Mouse (Mus musculus): ENCODE measurements around the gene Lemd1.

Lemd1 gene

DNA sequence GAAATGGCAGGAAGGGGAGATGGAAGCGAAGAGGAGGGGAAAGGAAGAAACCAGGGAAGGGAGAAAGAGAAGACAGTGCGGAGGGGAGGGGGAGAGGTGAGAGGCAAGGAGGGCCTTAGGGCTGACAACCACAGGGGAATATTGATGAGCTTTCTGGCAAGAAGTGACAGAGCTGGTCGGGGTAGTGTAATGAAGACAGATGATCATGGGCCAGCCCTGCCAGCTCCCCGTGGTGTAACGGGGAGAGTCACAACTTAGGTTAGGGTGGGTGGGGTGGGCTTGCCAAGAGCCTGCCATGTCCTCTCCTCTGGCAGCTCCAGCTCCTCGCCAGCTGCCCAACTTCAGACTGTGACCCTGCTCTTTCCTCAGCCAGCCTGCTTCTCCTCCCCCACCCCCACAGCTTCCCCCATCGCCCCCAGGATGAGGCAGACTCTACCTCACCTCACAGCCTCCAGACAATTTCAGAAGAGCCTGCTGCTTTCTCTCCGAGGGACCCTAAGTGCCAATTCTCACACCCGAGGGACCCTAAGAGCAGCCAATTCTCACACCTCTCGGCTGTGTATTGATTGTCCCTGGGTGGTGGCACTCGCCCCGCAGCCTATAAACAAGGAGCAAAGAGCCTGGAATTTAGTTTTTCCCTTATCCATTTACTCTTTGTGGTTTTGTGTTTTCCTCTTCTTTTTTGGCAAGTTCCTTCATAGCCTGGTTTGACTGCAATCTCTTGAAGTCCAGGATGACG is 26.3 kb upstream of the Lemd1 start:
- DNase-seq (ENCODE audit: low read depth, low spot score), result no peak

DNA sequence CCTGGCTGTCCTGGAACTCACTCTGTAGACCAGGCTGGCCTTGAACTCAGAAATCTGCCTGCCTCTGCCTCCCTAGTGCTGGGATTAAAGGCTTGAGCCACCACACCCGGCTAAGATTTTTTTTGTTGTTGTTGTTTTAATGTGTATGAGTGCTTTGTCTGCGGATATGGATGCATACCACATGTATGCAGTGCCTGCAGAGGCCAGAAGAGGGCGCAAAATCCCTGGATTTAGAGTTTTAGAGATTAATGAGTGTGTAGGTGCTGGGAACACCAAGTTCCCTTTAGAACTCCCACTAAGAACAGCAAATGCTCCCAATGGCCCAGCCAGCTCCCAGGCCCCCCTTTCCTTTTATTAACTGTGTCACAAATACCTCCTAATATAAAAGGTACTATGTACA is 25.4 kb upstream of the Lemd1 start:
- DNase-seq (ENCODE audit: low read depth, low spot score), result peak; percentile 83

DNA sequence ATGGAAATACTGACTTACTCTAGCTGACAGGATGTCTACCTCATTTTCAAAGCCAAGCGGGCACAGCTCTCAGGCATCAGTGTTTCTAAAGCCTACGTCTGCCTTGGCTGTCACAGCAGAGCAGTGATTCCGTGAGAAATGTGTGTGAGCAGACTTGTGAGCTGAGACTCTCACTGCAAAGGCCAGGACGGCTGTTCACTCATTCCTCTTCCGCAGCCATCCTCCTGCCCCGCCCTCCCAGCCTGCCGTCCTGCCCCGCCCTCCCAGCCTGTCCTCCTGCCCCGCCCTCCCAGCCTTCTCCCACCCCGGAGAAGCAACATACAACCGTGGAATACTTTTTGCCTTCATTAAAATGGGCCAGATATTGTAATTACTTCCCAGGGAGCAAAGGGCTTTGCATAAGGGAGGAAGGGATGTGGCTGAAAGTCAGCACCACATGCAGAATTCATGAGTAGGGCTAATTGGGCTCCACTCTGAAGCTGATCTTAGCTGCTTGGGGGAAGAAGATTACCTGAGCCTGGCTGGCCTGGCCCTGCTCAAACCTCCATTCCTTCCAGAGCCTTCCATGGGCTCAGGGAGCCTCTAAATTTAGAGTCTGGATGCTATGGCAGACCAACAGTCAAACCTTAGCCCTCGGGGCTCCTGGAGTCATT is 23.0 kb upstream of the Lemd1 start:
- no peak for DNase-seq (ENCODE audit: low read depth, low spot score)

DNA sequence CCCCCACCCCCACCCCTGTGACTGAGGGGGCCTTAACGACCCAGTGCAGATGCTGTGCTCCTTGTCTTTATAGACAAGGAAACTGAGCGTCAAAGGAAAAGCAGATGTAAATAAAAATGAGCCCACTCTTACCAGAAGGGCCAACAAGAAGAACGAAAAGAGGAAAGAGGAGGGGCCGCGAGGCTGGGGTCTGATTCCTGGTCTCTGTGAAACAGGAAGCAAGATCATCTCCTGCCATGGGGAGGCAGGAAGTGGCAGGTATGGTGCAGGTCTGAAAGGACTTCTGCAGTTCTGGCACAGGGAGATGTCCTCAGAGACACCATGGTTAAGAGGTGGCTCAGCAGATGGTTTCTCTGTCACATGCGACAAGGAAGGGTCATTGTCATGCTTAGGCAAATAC is 20.5 kb upstream of the Lemd1 start:
- no peak for DNase-seq (ENCODE audit: low read depth, low spot score)

DNA sequence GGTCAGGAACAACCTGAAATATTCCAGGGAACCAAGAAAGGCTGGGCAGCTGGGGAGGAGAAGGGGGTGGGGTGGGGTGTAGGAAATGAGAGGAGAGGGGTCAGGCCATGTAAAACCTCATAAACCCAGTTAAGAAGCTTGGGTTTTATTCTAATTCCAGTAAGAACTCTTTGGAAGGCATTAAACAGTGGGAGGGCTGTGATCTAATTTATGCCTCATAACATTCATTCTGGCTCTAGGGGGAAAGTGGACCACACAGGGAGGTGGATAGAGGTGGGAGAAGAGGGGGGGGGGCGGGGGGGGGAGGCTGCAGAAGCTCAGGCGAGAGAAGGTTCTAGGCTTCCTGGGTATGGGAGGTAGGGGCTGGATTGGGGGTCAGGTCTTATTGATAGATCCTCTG is 19.6 kb upstream of the Lemd1 start:
- no peak for DNase-seq (ENCODE audit: low read depth, low spot score)

DNA sequence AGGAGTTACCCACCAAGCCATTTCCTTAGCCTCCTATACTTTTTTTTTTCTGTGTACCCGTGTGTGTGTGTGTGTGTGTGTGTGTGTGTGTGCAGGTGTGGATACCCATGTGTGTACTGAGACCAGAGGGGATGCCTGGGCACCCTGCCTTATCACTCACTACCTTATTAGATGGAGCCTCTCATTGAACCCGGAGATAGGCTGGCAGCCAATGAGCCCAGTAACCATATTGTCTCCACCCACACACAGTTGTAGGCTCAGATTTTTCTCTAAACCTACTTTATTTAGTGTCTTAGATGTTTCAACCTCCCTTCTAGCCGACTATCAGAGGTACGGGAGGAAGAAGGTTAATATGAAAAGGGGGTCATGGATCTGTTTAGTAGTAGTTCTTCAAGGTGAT is 4.9 kb upstream of the Lemd1 start:
- DNase-seq (ENCODE audit: low read depth, low spot score), result no peak

DNA sequence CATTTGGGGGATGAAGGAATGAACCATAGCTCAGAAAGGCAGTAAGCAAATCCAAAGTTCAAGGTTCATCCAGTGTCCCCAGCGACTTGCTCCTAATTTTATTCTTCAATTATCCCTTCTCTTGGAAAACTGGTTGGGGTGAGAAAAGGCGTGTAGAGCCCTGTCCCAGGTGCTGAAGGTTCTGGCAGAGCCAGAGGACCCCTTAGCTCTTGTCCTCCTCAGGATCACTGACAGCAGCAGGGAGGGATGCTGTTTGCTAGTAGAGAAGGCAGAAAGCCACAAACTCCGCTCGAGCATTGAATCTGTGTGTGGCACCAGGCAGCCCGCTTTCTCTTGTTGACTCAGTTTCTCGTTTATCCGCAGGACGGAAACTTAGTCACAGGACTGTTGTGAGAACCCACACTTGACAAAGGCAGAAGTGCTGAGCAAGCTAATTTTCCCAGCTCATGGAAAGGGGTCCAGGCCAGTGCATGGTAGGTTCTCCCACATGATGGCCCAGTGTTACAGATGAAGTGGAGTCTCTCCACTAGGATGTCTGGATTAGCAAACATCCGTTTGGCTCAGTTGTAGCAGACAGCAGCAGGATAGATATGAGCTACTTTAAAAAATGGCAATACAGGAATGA is 2.7 kb upstream of the Lemd1 start:
- DNase-seq (ENCODE audit: low read depth, low spot score), result peak; percentile 63

DNA sequence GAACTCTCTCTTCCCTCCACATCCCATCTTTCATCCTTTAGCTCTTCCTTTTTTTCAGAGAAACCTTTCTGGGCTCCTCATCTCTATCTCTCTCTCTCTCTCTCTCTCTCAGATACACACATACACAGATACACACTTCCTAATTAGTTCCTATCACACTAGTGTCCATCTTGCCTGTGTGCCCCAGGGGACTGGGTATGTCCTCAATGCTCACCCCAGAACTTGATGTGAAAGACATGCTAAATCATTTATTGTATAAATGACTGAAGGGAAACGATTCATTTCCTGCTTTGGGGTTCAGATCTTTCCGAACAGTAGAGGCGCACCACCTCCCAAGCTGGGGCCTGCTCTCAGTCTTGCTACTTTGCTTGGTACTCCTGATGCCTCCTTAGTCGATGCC is 2.0 kb upstream of the Lemd1 start:
- no peak for DNase-seq (ENCODE audit: low read depth, low spot score)

DNA sequence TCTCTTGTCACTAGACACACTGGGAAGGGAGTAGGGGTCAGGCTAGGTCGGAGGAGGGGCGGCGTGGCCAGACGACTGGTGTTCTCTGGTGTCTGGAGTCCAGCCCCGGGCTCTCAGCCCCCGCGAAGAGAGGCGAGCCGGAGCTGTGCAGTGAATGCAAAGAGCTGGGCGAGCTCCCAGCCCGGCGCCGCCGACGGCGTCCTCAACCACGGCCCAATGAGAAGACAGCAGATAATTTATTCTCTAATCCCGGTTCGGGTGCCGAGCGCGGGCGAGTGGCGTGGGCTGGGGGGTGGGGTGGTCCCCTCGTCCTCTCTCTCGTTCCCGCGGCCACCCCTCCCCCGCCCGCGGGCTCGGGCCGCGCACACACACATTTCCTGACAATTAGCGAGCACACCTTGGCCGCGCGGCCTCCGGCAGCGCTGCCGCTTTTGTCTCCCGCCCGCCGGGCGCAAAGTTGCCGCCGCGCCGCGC is 1.2 kb upstream of the Lemd1 start:
- peak; percentile 81 for DNase-seq (ENCODE audit: low read depth, low spot score)

DNA sequence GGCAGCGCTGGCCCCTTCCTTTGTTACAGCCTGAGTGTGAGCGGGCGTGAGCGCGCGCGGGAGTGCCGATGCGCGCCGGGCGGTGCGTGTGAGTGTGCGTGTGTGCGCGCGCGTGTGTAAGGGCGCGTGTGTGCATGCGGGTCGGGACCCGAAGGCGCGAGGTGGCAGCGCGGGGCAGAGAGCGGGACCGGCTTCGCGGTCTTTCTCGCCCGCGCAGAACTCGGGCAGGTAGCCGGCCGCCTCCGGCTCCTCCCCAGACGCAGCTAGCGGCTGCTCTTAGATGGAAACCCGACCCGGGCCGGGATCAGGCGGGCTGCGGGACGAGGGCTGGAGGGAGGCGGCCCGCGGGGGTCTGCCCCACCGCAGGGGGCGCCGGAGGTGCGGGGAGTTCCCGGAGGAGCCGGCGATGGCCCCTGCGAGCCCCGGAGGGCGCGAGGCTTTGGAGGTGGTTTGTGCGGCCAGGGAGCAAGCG is 574 bp upstream of the Lemd1 start:
- DNase-seq (ENCODE audit: low read depth, low spot score), result peak; percentile 44

DNA sequence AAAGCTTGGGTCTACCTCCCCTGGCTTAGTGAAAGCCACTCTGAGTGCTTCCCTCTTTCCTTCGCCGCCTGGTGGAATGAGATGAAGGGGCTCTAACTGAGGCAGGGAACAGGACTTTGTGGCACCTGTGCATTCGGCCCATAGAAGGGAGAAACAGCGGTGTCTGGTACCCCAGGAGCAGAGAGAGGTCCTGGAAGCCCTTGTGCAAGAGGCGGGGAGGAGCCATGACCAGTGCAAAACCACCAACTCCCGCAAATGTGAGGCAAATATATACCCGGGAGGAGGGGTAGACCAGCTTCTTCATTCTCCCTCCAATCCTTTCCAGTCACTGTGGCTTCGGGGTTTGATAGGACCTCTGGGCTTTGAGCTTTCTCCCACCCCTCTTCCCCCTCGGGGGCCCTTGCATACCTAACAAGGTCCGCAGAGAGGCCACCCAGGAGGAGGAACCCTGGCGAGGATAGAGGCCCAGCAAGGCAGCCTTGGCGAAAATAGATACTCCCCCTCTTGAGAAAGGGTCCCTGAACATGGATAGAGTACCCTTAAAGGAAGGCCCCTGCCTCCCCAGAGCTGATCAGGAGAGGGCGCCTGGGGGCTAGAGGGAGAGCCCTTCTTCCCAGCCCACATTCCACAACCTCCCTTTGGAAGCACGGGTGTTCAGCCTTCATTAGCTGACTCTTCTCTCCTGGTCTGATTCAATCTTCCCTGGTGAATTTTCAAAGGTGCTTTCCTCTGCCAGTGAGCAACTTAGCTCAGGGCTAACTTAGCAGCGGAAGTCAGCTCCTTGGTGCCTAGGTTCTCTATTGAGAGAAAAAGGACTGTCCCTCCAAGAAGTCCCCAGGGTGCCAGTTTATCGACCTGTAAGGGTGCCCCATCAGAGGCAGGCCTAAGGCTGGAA is 802 bp downstream of the Lemd1 start:
- DNase-seq (ENCODE audit: low read depth, low spot score), result peak; percentile 81

DNA sequence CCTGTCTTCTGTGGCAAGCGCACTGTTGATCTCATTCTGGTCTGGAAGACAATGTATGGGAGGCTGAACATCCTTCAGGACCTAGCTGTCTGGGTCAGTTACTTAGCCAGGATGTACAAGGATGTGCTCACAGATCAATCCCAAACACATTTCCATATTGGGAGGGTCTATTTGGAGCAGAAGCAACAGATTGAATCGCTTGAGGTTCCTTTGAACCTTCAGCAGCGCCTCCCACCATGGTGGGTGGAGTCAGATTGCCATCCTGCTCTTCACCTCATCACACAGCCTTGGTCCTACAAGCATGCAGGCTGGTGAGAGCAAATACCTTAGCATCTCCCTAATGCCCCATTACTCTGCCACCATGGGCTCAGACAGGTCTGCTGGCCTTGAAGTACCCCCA is 2.6 kb downstream of the Lemd1 start:
- DNase-seq (ENCODE audit: low read depth, low spot score), result peak; percentile 87

DNA sequence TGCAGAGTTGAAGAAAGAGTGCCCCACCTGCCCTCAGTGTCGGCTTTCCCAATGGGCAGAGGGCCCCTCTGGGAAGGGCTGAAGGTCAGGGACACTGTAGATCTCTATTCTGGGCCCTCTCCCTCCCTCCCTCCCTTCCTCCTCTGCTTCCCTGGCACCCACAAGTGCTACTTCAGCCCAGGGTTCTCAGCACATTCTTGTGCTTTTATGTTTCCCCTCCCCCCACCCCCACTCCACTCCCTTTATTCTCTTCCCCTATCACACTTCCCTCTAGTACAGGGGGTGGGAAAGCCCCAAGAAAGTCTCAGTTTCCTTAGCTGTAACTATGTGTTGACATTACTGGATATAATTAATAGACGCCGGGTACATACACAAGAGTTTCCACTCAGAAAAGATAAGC is 3.4 kb downstream of the Lemd1 start:
- peak; percentile 48 for DNase-seq (ENCODE audit: low read depth, low spot score)

DNA sequence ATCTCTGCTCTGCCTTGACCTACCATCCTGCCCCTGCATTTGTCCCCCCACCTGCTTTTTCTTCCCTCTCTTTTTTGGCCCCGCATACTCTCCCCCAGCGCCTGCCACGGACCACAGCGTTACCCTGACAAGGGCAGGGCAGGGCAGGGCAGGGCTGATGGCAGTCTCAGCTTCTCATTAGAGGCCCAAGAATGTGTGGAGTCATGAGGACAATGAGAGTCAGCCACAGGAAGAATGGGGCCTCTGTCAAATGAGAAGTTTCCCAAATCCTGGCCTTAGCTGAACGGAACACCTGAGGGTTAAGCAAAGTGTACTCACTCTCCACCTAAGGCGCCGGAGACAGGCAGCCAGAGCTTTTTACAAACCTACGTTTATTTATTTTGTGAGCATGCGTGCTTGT is 3.9 kb downstream of the Lemd1 start:
- DNase-seq (ENCODE audit: low read depth, low spot score), result peak; percentile 50

DNA sequence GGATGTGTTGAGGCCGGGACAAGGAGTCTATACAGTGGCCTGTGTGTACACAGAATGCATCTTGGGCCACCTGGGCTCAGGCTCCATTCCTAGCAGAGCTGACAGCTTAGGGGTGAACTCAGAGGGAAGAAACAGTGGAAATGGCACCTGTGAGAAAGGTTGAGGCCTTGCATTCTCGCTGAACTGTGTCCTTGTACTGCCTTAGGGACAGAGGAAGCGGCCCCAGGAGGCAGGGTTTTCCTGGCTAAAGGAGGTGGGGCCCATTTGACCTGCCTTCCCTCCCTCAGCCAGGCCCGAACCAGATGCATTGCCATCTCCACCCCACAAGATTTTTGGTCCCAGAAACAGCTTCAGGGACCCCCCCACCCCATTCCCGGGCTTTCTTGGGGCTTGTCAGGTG is 4.5 kb downstream of the Lemd1 start:
- peak; percentile 63 for DNase-seq (ENCODE audit: low read depth, low spot score)

DNA sequence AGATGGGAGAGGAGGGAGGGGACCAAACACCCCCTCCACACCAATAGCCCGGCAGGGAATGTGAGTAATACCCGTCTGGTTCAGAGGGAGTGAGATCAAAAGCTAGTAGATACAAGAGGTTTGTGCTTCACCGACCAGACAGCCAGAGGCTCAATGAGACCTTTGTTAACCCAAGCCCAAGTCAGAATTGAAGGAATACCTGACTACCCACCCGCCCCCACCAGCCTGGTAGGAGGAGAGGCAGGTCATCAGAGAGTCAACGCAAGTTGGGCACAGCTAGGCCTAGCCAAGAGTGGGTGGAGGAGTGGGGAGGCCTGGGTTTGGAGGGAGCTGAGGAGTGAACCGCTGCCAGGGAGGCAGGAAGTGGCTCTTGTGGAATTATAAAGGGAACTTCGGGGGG is 5.1 kb downstream of the Lemd1 start:
- no peak for DNase-seq (ENCODE audit: low read depth, low spot score)

DNA sequence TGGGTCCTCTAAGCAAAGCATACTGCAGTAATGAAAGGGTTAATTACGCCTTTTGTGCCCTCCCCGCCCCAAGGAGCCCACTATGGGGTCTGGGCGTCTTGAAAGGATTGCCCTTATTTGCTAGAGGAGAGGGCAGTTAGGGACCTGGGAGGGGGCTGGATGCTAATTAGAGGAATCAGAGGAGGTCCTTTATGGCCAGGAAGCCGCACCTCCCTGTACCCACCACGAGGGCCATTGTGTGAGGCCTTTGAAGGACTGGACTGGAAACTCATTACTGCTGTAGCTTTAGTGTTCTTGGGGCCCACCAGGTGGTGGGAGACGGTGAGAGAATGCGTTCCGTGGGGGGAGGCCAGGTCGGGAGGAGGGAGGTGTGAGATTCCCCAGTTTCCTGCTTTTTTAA is 6.4 kb downstream of the Lemd1 start:
- DNase-seq (ENCODE audit: low read depth, low spot score), result peak; percentile 93

DNA sequence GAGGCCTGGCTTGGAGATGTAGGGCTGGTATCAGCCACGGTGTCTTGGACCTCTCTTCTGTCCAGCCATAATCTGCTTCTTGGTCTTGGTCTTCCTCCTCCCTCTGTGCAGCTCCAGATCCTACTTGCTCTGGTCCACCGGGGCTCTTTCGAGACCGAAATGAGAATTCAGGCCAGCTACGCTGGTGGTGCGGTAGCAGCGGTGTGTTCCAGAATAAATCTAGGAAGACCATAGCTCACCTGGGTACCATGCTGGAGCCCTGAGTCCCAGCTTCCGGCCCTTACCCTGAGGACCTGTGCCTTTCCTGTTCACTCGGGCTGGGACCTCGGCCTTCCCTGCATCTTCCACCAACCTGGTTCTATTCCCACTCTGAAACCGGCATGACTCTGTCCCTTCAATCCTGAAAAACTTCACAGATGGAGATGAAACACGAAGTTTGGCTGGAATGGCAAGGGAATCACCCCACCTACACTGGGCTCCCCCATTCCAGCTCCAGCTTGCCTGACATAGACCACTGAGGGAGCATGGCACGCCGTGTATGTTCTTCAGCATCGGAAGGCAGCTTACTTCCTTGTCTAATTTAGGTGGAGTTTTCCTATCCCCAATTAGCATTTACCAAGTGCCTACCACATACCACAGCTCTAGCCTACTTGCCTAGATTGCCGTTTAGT is 7.3 kb downstream of the Lemd1 start:
- no peak for DNase-seq (ENCODE audit: low read depth, low spot score)

DNA sequence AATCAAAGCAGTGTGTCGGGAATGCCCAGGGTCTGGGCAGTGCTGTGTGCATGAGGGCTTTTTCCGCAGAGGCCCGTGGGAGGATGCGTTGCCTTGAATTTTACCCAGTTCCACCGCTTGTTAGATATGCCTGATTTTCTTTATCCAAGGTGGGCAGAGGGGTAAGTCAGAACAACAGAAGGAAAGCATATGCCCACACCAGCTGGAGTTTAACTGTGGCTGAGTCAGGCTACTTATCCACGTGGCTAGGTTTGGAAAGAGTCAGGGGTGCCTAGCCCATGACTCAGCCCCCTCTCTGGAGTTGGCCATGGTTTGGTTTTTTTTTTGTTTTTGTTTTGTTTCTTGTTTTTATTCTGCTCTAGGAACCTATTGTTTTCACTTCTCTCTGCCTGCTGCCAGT is 8.0 kb downstream of the Lemd1 start:
- no peak for DNase-seq (ENCODE audit: low read depth, low spot score)

DNA sequence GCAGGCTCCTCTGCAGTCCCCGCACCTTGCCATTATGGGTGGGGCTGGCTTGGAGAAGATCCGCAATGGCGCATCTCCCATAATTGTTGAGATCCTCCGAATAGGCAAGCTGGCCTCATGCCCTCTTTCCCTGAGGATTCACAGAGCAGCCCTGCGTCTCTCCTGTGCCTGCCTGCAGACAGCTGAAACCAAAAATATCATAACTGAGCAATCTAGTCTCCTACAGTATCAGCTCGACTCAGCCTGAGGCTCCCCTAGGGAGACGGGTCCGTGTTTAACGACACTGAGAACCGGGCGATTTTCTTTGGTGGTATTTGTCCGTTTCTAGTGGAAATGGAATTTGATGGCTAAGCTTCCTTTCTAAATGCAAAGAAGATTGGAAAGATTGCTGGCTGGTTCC is 8.7 kb downstream of the Lemd1 start:
- DNase-seq (ENCODE audit: low read depth, low spot score), result no peak
